Comparison of ENCODE assay signal across 20 mouse cellular contexts in the genomic region with DNA sequence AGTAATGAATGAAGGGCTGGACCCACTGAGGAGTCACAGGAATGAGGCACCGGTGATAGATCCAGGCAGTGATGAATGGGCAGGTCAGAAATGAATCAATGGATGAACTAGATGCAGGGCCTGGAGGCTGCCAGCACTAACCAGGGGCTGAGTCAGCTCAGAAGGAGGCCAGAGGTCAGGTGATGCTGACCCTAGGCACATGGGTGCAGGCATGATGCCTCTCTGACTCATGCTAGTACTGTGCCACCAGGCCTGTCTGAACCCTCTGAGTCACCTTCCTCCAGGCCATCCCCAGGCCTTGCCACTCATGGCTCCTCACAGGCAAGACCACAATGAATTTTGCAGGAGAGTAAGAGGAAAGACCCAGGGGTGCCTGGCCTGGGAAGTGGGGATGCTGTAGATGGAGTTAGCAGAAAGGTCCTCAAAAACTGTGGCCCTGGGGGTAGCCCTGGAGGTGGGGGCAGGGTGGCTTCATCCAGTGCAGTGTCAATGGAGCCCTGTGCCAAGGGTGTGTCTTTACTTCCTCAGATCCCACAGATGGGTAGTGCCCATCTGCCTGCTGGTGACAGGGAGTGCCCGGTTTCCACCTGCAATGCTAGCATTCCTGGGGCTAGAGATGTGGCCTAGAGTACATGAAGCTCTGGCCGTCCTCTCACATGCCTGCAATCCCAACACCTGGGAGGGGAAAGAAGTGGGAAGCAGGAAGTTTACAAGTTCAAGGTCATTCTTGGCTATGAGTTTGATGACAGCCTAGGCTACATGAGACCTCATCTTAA. TPM values are rescaled to one million over a fixed set of nuclear protein-coding genes. Genes with fewer than 3 reads are reported as not detected.
DNase-seq lines count a peak whose midpoint lies in the region; ATAC-seq and TF ChIP-seq lines count a peak whose summit lies in the region.
"Had no signal": no experiment of that assay in that cellular context is flagged by ENCODE, and none has a peak within 500 bp of the region (broad histone marks: within the 10 kb centered on the region; RNA-seq: fewer than 3 reads in every experiment).

No protein-coding gene starts in this region.

- no peak for TF ChIP-seq CTCF in intestine, postnatal 0 days (IDR thresholded peaks at IDR 0.05; ENCODE audit: low read depth)

- H3K4me2 ChIP-seq in intestine, postnatal 0 days (replicated peaks; ENCODE audit: low read depth) = no peak overlapping the region
- H3K4me2 ChIP-seq in intestine, embryonic 16.5 days (ENCODE audit: low read depth, low read length) = no peak overlapping the region
- H3K4me2 ChIP-seq: heart, embryonic 11.5 days; intestine, embryonic 15.5 days; limb, embryonic 12.5 days; lung, embryonic 15.5 days; midbrain, embryonic 12.5 days had no signal

- intact Hi-C loops in left cerebral cortex, postnatal 4 days (cut with DNase I) = no loop called here

- H3K27ac ChIP-seq in intestine, postnatal 0 days (ENCODE audit: low read depth, low read length) = no peak overlapping the region
- no peak overlapping the region for H3K27ac ChIP-seq in intestine, embryonic 16.5 days (ENCODE audit: low read length)
- no peak overlapping the region for H3K27ac ChIP-seq in heart, embryonic 10.5 days
- H3K27ac ChIP-seq: intestine, embryonic 15.5 days; limb, embryonic 12.5 days; lung, embryonic 15.5 days; midbrain, embryonic 12.5 days had no signal

- H3K4me1 ChIP-seq in intestine, postnatal 0 days (replicated peaks; ENCODE audit: control insufficient read depth, insufficient read depth, low read length) = no peaks in the 10 kb centered on the region
- H3K4me1 ChIP-seq in intestine, embryonic 16.5 days (ENCODE audit: control insufficient read depth, insufficient read depth, low read length) = peaks cover 6% of the 10 kb centered on the region; the same call in 1 of the 2 replicates
- peaks cover 10% of the 10 kb centered on the region for H3K4me1 ChIP-seq in heart, embryonic 10.5 days
- H3K4me1 ChIP-seq: midbrain, embryonic 12.5 days had no signal

- H3K36me3 ChIP-seq in intestine, postnatal 0 days (ENCODE audit: control insufficient read depth, insufficient read depth) = no peaks in the 10 kb centered on the region
- no peaks in the 10 kb centered on the region for H3K36me3 ChIP-seq in intestine, embryonic 16.5 days (ENCODE audit: control insufficient read depth, insufficient read depth, low read length)
- no peaks in the 10 kb centered on the region for H3K36me3 ChIP-seq in heart, embryonic 10.5 days
- H3K36me3 ChIP-seq: intestine, embryonic 15.5 days; limb, embryonic 12.5 days; lung, embryonic 15.5 days; midbrain, embryonic 12.5 days had no signal

- peak; percentile 71 for ATAC-seq in intestine, postnatal 0 days
- no peak for ATAC-seq in intestine, embryonic 16.5 days
- no peak for ATAC-seq in erythroid progenitor cell, adult 5-6 weeks (replicated peaks; ENCODE audit: low FRiP score, poor library complexity, severe bottlenecking)
- ATAC-seq: intestine, embryonic 15.5 days had no signal

- peak; percentile 32 to 59 for DNase-seq in urinary bladder, postnatal 36 days (ENCODE audit: low spot score in 2 of 2)
- DNase-seq in urinary bladder, adult 2 months (ENCODE audit: low spot score) = no peak
- DNase-seq in adrenal gland, postnatal 36 days = peak; percentile 88 to 92
- DNase-seq in heart, embryonic 10.5 days (ENCODE audit: low spot score) = no peak
- DNase-seq in left cerebral cortex, postnatal 4 days = no peak
- DNase-seq: cerebellum, adult 2 months; heart, postnatal 4 days; kidney, postnatal 36 days; thymus, postnatal 14 days had no signal

- H3K4me3 ChIP-seq in intestine, postnatal 0 days (ENCODE audit: low read depth, low read length) = no peak overlapping the region
- no peak overlapping the region for H3K4me3 ChIP-seq in intestine, embryonic 16.5 days (ENCODE audit: low read length)
- H3K4me3 ChIP-seq in heart, embryonic 10.5 days = no peak overlapping the region
- H3K4me3 ChIP-seq: intestine, embryonic 15.5 days; limb, embryonic 12.5 days; lung, embryonic 15.5 days; midbrain, embryonic 12.5 days had no signal

- H3K27me3 ChIP-seq in intestine, postnatal 0 days (replicated peaks; ENCODE audit: control insufficient read depth, insufficient read depth, low read length) = no peaks in the 10 kb centered on the region; the same call in 1 of the 2 replicates
- H3K27me3 ChIP-seq in intestine, embryonic 16.5 days (replicated peaks; ENCODE audit: control insufficient read depth, insufficient read depth, low read length) = no peaks in the 10 kb centered on the region
- H3K27me3 ChIP-seq in heart, embryonic 10.5 days (ENCODE audit: insufficient read depth, poor library complexity, severe bottlenecking) = peaks cover 30% of the 10 kb centered on the region
- H3K27me3 ChIP-seq: limb, embryonic 12.5 days; lung, embryonic 15.5 days; midbrain, embryonic 12.5 days had no signal

- WGBS in intestine, postnatal 0 days = 69% methylated on average over 3 of the region's 3 CpGs
- 91% methylated on average over 3 of the region's 3 CpGs for WGBS in intestine, embryonic 16.5 days
- WGBS in heart, embryonic 10.5 days = 83% methylated on average over 3 of the region's 3 CpGs

- H3K9ac ChIP-seq in intestine, postnatal 0 days (ENCODE audit: low read depth, low read length) = no peak overlapping the region
- no peak overlapping the region for H3K9ac ChIP-seq in intestine, embryonic 16.5 days (ENCODE audit: low read depth, low read length)
- H3K9ac ChIP-seq: intestine, embryonic 15.5 days; limb, embryonic 12.5 days; lung, embryonic 15.5 days; midbrain, embryonic 12.5 days had no signal

- no peaks in the 10 kb centered on the region for H3K9me3 ChIP-seq in intestine, postnatal 0 days (ENCODE audit: control insufficient read depth)
- no peaks in the 10 kb centered on the region for H3K9me3 ChIP-seq in intestine, embryonic 16.5 days (ENCODE audit: control insufficient read depth, low read length)
- no peaks in the 10 kb centered on the region for H3K9me3 ChIP-seq in heart, embryonic 10.5 days
- H3K9me3 ChIP-seq: intestine, embryonic 15.5 days; limb, embryonic 12.5 days; lung, embryonic 15.5 days; midbrain, embryonic 12.5 days had no signal

RNA-seq across cellular contexts. Expression of gene Socs1, which starts 30.6 kb away (rescaled TPM):
- polyA plus RNA-seq in intestine, postnatal 0 days (2015; fragmentation: Nextera tagmentation; extraction: Ambion mirVana) = 3.8 and 4.0 TPM in 2 replicates
- 4.9 and 5.2 TPM in 2 replicates for polyA plus RNA-seq in intestine, embryonic 16.5 days (2015; fragmentation: Nextera tagmentation; extraction: Ambion mirVana)
- polyA plus RNA-seq in urinary bladder, adult 2 months (2012; rRNA removed) = 3.9 TPM in 2 replicates
- 1 to 10 TPM; 3.1 to 3.5 TPM for total RNA-seq in adrenal gland, postnatal 36 days (2021)
- 0.72 TPM in 1 of 2 replicates, not detected in the other for total RNA-seq in erythroid progenitor cell, adult 5-6 weeks (2015; ENCODE audit: low replicate concordance)
- 0.08 and 1.0 TPM in 2 replicates for total RNA-seq in erythroid progenitor cell, adult 5-6 weeks (2017; ENCODE audit: low replicate concordance)
- 3.7 and 4.1 TPM in 2 replicates for polyA plus RNA-seq in heart, embryonic 10.5 days (2016; fragmentation: Nextera tagmentation; extraction: Ambion mirVana)
- total RNA-seq in left cerebral cortex, postnatal 4 days (2021) = 1 to 10 TPM; 1.9 to 2.0 TPM

RNA-seq across cellular contexts. Expression of gene Tnp2, which starts 33.8 kb away (rescaled TPM):
- not detected in 2 replicates for polyA plus RNA-seq in intestine, postnatal 0 days (2015; fragmentation: Nextera tagmentation; extraction: Ambion mirVana)
- not detected in 2 replicates for polyA plus RNA-seq in intestine, embryonic 16.5 days (2015; fragmentation: Nextera tagmentation; extraction: Ambion mirVana)
- polyA plus RNA-seq in urinary bladder, adult 2 months (2012; rRNA removed) = not detected in 2 replicates
- total RNA-seq in adrenal gland, postnatal 36 days (2021) = not detected
- total RNA-seq in erythroid progenitor cell, adult 5-6 weeks (2015; ENCODE audit: low replicate concordance) = not detected in 2 replicates
- total RNA-seq in erythroid progenitor cell, adult 5-6 weeks (2017; ENCODE audit: low replicate concordance) = not detected in 2 replicates
- polyA plus RNA-seq in heart, embryonic 10.5 days (2016; fragmentation: Nextera tagmentation; extraction: Ambion mirVana) = not detected in 2 replicates
- not detected for total RNA-seq in left cerebral cortex, postnatal 4 days (2021)
- total RNA-seq: heart, postnatal 4 days; layer of hippocampus, postnatal 25 days had no signal
- polyA plus RNA-seq: brain, embryonic 14.5 days; cerebellum, adult 2 months; heart, embryonic 11.5 days; intestine, embryonic 15.5 days; limb, embryonic 12.5 days; lung, embryonic 15.5 days; midbrain, embryonic 12.5 days; neural tube, embryonic 11.5 days had no signal

RNA-seq across cellular contexts. Expression of gene Prm3, which starts 36.0 kb away (rescaled TPM):
- not detected in 2 replicates for polyA plus RNA-seq in intestine, postnatal 0 days (2015; fragmentation: Nextera tagmentation; extraction: Ambion mirVana)
- not detected in 2 replicates for polyA plus RNA-seq in intestine, embryonic 16.5 days (2015; fragmentation: Nextera tagmentation; extraction: Ambion mirVana)
- not detected in 2 replicates for polyA plus RNA-seq in urinary bladder, adult 2 months (2012; rRNA removed)
- total RNA-seq in adrenal gland, postnatal 36 days (2021) = not detected
- not detected in 2 replicates for total RNA-seq in erythroid progenitor cell, adult 5-6 weeks (2015; ENCODE audit: low replicate concordance)
- total RNA-seq in erythroid progenitor cell, adult 5-6 weeks (2017; ENCODE audit: low replicate concordance) = not detected in 2 replicates
- polyA plus RNA-seq in heart, embryonic 10.5 days (2016; fragmentation: Nextera tagmentation; extraction: Ambion mirVana) = not detected in 2 replicates
- not detected for total RNA-seq in left cerebral cortex, postnatal 4 days (2021)
- total RNA-seq: heart, postnatal 4 days; layer of hippocampus, postnatal 25 days had no signal
- polyA plus RNA-seq: brain, embryonic 14.5 days; cerebellum, adult 2 months; heart, embryonic 11.5 days; intestine, embryonic 15.5 days; limb, embryonic 12.5 days; lung, embryonic 15.5 days; midbrain, embryonic 12.5 days; neural tube, embryonic 11.5 days had no signal

RNA-seq across cellular contexts. Expression of gene Prm2, which starts 41.2 kb away (rescaled TPM):
- polyA plus RNA-seq in intestine, postnatal 0 days (2015; fragmentation: Nextera tagmentation; extraction: Ambion mirVana) = not detected in 2 replicates
- polyA plus RNA-seq in intestine, embryonic 16.5 days (2015; fragmentation: Nextera tagmentation; extraction: Ambion mirVana) = not detected in 2 replicates
- polyA plus RNA-seq in urinary bladder, adult 2 months (2012; rRNA removed) = not detected in 2 replicates
- total RNA-seq in adrenal gland, postnatal 36 days (2021) = not detected
- total RNA-seq in erythroid progenitor cell, adult 5-6 weeks (2015; ENCODE audit: low replicate concordance) = not detected in 2 replicates
- total RNA-seq in erythroid progenitor cell, adult 5-6 weeks (2017; ENCODE audit: low replicate concordance) = not detected in 2 replicates
- polyA plus RNA-seq in heart, embryonic 10.5 days (2016; fragmentation: Nextera tagmentation; extraction: Ambion mirVana) = not detected in 2 replicates
- total RNA-seq in left cerebral cortex, postnatal 4 days (2021) = not detected
- total RNA-seq: heart, postnatal 4 days; layer of hippocampus, postnatal 25 days had no signal
- polyA plus RNA-seq: brain, embryonic 14.5 days; cerebellum, adult 2 months; heart, embryonic 11.5 days; intestine, embryonic 15.5 days; limb, embryonic 12.5 days; lung, embryonic 15.5 days; midbrain, embryonic 12.5 days; neural tube, embryonic 11.5 days had no signal

RNA-seq across cellular contexts. Expression of gene Prm1, which starts 50.9 kb away (rescaled TPM):
- not detected in 2 replicates for polyA plus RNA-seq in intestine, postnatal 0 days (2015; fragmentation: Nextera tagmentation; extraction: Ambion mirVana)
- polyA plus RNA-seq in intestine, embryonic 16.5 days (2015; fragmentation: Nextera tagmentation; extraction: Ambion mirVana) = 0.44 TPM in 1 of 2 replicates, not detected in the other
- polyA plus RNA-seq in urinary bladder, adult 2 months (2012; rRNA removed) = not detected in 2 replicates
- not detected for total RNA-seq in adrenal gland, postnatal 36 days (2021)
- not detected in 2 replicates for total RNA-seq in erythroid progenitor cell, adult 5-6 weeks (2015; ENCODE audit: low replicate concordance)
- not detected in 2 replicates for total RNA-seq in erythroid progenitor cell, adult 5-6 weeks (2017; ENCODE audit: low replicate concordance)
- 0.36 TPM in 1 of 2 replicates, not detected in the other for polyA plus RNA-seq in heart, embryonic 10.5 days (2016; fragmentation: Nextera tagmentation; extraction: Ambion mirVana)
- not detected for total RNA-seq in left cerebral cortex, postnatal 4 days (2021)
- total RNA-seq: heart, postnatal 4 days; layer of hippocampus, postnatal 25 days had no signal
- polyA plus RNA-seq: brain, embryonic 14.5 days; cerebellum, adult 2 months; heart, embryonic 11.5 days; intestine, embryonic 15.5 days; midbrain, embryonic 12.5 days; neural tube, embryonic 11.5 days had no signal

Comparison
In these comparisons a context has a peak if more than half of its experiments do, and no peak if none do; other contexts are left out.
1. DNase-seq: peak in urinary bladder, postnatal 36 days (2 of 2) and adrenal gland, postnatal 36 days (2 of 2); none in urinary bladder, adult 2 months (single experiment), heart, embryonic 10.5 days (single experiment) and left cerebral cortex, postnatal 4 days (single experiment).